In genomic region chr4:149920886-149921285, GRCm38 (mm10) we compare ENCODE assay signal across 9 mouse cellular contexts. TPM values are rescaled to one million over a fixed set of nuclear protein-coding genes. Genes with fewer than 3 reads are reported as not detected.
DNase-seq lines count a peak whose midpoint lies in the region; ATAC-seq lines count a peak whose summit lies in the region.
"Had no signal": no experiment of that assay in that cellular context is flagged by ENCODE, and none has a peak within 500 bp of the region (broad histone marks: within the 10 kb centered on the region; RNA-seq: fewer than 3 reads in every experiment).

No protein-coding gene starts in this region.

- H3K4me1 ChIP-seq in midbrain, embryonic 10.5 days, result peaks cover 57% of the 10 kb centered on the region
- H3K4me1 ChIP-seq in midbrain, embryonic 16.5 days (ENCODE audit: control insufficient read depth, insufficient read depth, low read length), result 0 out of 2 replicates have a peak, but pooled peaks cover 2% of the 10 kb centered on the region
- H3K4me1 ChIP-seq in intestine, embryonic 16.5 days (ENCODE audit: control insufficient read depth, insufficient read depth, low read length), result peaks cover 63% of the 10 kb centered on the region
- peaks cover 49% of the 10 kb centered on the region for H3K4me1 ChIP-seq in stomach, embryonic 15.5 days
- H3K4me1 ChIP-seq in kidney, embryonic 14.5 days (ENCODE audit: control insufficient read depth, insufficient read depth, low read length), result peaks cover 65% of the 10 kb centered on the region

- peak overlapping the region; percentile 3 for H3K27ac ChIP-seq in midbrain, embryonic 10.5 days (replicated peaks)
- H3K27ac ChIP-seq in midbrain, embryonic 16.5 days (ENCODE audit: low read length), result no peak overlapping the region
- peak overlapping the region; percentile 86 for H3K27ac ChIP-seq in intestine, embryonic 16.5 days (ENCODE audit: low read length)
- H3K27ac ChIP-seq in stomach, embryonic 15.5 days, result peak overlapping the region; percentile 70
- H3K27ac ChIP-seq in kidney, embryonic 14.5 days (ENCODE audit: low read depth, low read length), result no peak overlapping the region

- no peak for ATAC-seq in midbrain, embryonic 16.5 days
- peak; percentile 23 for ATAC-seq in intestine, embryonic 16.5 days
- 0 out of 2 replicates have a peak, but pooled peaks have one; percentile 1 for ATAC-seq in stomach, embryonic 15.5 days (ENCODE audit: insufficient read depth, low FRiP score, low read depth)
- no peak for ATAC-seq in kidney, embryonic 14.5 days (ENCODE audit: low FRiP score, low TSS enrichment)

- H3K36me3 ChIP-seq in midbrain, embryonic 10.5 days, result no peaks in the 10 kb centered on the region
- H3K36me3 ChIP-seq in midbrain, embryonic 16.5 days (ENCODE audit: control insufficient read depth, insufficient read depth, low read length), result no peaks in the 10 kb centered on the region
- no peaks in the 10 kb centered on the region for H3K36me3 ChIP-seq in intestine, embryonic 16.5 days (ENCODE audit: control insufficient read depth, insufficient read depth, low read length)
- H3K36me3 ChIP-seq in stomach, embryonic 15.5 days, result no peaks in the 10 kb centered on the region
- no peaks in the 10 kb centered on the region for H3K36me3 ChIP-seq in kidney, embryonic 14.5 days (ENCODE audit: control insufficient read depth, insufficient read depth, low read length)

- DNase-seq in midbrain, embryonic 10.5 days (ENCODE audit: low spot score), result no peak
- peak; percentile 51 for DNase-seq in forelimb bud, embryonic 11.5 days (ENCODE audit: low read depth, low spot score)
- no peak for DNase-seq in frontal cortex, postnatal 25 days (ENCODE audit: low spot score in 2 of 2)
- no peak for DNase-seq in cerebellum, postnatal 4 days (ENCODE audit: low spot score in 2 of 2)

- no peaks in the 10 kb centered on the region for H3K9me3 ChIP-seq in midbrain, embryonic 10.5 days (replicated peaks)
- H3K9me3 ChIP-seq in midbrain, embryonic 16.5 days (replicated peaks; ENCODE audit: control insufficient read depth, low read length, poor library complexity, severe bottlenecking), result no peaks in the 10 kb centered on the region
- H3K9me3 ChIP-seq in intestine, embryonic 16.5 days (ENCODE audit: control insufficient read depth, low read length), result no peaks in the 10 kb centered on the region
- no peaks in the 10 kb centered on the region for H3K9me3 ChIP-seq in stomach, embryonic 15.5 days
- H3K9me3 ChIP-seq in kidney, embryonic 14.5 days (ENCODE audit: control insufficient read depth, low read length), result peaks cover 3% of the 10 kb centered on the region; the same call in 1 of the 2 replicates

- WGBS in midbrain, embryonic 10.5 days, result 66% methylated on average over 12 of the region's 12 CpGs
- WGBS in midbrain, embryonic 16.5 days, result 43% methylated on average over 12 of the region's 12 CpGs
- 22% methylated on average over 12 of the region's 12 CpGs for WGBS in intestine, embryonic 16.5 days
- 21% methylated on average over 12 of the region's 12 CpGs for WGBS in stomach, embryonic 15.5 days
- 17% methylated on average over 12 of the region's 12 CpGs for WGBS in kidney, embryonic 14.5 days

- H3K4me3 ChIP-seq in midbrain, embryonic 10.5 days, result no peak overlapping the region
- no peak overlapping the region for H3K4me3 ChIP-seq in midbrain, embryonic 16.5 days (ENCODE audit: low read depth, low read length)
- H3K4me3 ChIP-seq in intestine, embryonic 16.5 days (ENCODE audit: low read length), result no peak overlapping the region
- no peak overlapping the region for H3K4me3 ChIP-seq in stomach, embryonic 15.5 days (replicated peaks)
- no peak overlapping the region for H3K4me3 ChIP-seq in kidney, embryonic 14.5 days (ENCODE audit: low read length)
- H3K4me3 ChIP-seq: erythroblast, embryonic 14.5 days had no signal

- H3K27me3 ChIP-seq in midbrain, embryonic 10.5 days (ENCODE audit: low read depth, poor library complexity, severe bottlenecking), result peaks cover 14% of the 10 kb centered on the region; the same call in 1 of the 2 replicates
- no peaks in the 10 kb centered on the region for H3K27me3 ChIP-seq in midbrain, embryonic 16.5 days (ENCODE audit: control insufficient read depth, insufficient read depth, low read depth, low read length)
- no peaks in the 10 kb centered on the region for H3K27me3 ChIP-seq in intestine, embryonic 16.5 days (replicated peaks; ENCODE audit: control insufficient read depth, insufficient read depth, low read length)
- no peaks in the 10 kb centered on the region for H3K27me3 ChIP-seq in stomach, embryonic 15.5 days (replicated peaks)
- H3K27me3 ChIP-seq in kidney, embryonic 14.5 days (ENCODE audit: control insufficient read depth, insufficient read depth, low read length), result no peaks in the 10 kb centered on the region

- no peak overlapping the region for H3K4me2 ChIP-seq in midbrain, embryonic 16.5 days (ENCODE audit: low read length)
- 0 out of 2 replicates have a peak overlapping the region, but pooled peaks have one; percentile 5 for H3K4me2 ChIP-seq in intestine, embryonic 16.5 days (ENCODE audit: low read depth, low read length)
- H3K4me2 ChIP-seq in stomach, embryonic 15.5 days, result no peak overlapping the region; the same call in 1 of the 2 replicates
- no peak overlapping the region for H3K4me2 ChIP-seq in kidney, embryonic 14.5 days (replicated peaks; ENCODE audit: low read depth, low read length)

- no peak overlapping the region for H3K9ac ChIP-seq in midbrain, embryonic 16.5 days (ENCODE audit: low read depth, low read length)
- H3K9ac ChIP-seq in intestine, embryonic 16.5 days (ENCODE audit: low read depth, low read length), result peak overlapping the region; percentile 52
- no peak overlapping the region for H3K9ac ChIP-seq in stomach, embryonic 15.5 days
- H3K9ac ChIP-seq in kidney, embryonic 14.5 days (ENCODE audit: low read depth, low read length), result no peak overlapping the region

RNA-seq across cellular contexts. Expression of gene Spsb1, which starts 34.0 kb away (rescaled TPM):
- polyA plus RNA-seq in midbrain, embryonic 10.5 days (2016; fragmentation: Nextera tagmentation; extraction: Ambion mirVana), result 8.3 and 8.7 TPM in 2 replicates
- 3.8 and 5.1 TPM in 2 replicates for polyA plus RNA-seq in midbrain, embryonic 16.5 days (2015; fragmentation: Nextera tagmentation; extraction: Ambion mirVana)
- 17.0 and 20.6 TPM in 2 replicates for polyA plus RNA-seq in intestine, embryonic 16.5 days (2015; fragmentation: Nextera tagmentation; extraction: Ambion mirVana)
- polyA plus RNA-seq in stomach, embryonic 15.5 days (2015; fragmentation: Nextera tagmentation; extraction: Ambion mirVana), result 15.1 and 15.6 TPM in 2 replicates
- 8.0 and 9.6 TPM in 2 replicates for polyA plus RNA-seq in kidney, embryonic 14.5 days (2014; fragmentation: Nextera tagmentation; extraction: Ambion mirVana)
- polyA plus RNA-seq: erythroblast, embryonic 14.5 days had no signal

Comparison
In these comparisons a context has a peak if more than half of its experiments do, and no peak if none do; other contexts are left out.
1. H3K27ac ChIP-seq: peak in midbrain, embryonic 10.5 days (single experiment), intestine, embryonic 16.5 days (single experiment) and stomach, embryonic 15.5 days (single experiment); none in midbrain, embryonic 16.5 days (single experiment) and kidney, embryonic 14.5 days (single experiment).
2. ATAC-seq: peak in intestine, embryonic 16.5 days (single experiment) and stomach, embryonic 15.5 days (single experiment); none in midbrain, embryonic 16.5 days (single experiment) and kidney, embryonic 14.5 days (single experiment).